ENCODE assay signal across 9 mouse cellular contexts in genomic region chr15:94404071-94404545, GRCm38 (mm10).
DNase-seq lines count a peak whose midpoint lies in the region; ATAC-seq and TF ChIP-seq lines count a peak whose summit lies in the region.
"Had no signal": no experiment of that assay in that cellular context is flagged by ENCODE, and none has a peak within 500 bp of the region (broad histone marks: within the 10 kb centered on the region; RNA-seq: fewer than 3 reads in every experiment).

No protein-coding gene starts in this region.

- peak; percentile 8 for DNase-seq in c-Kit-positive CD71-positive TER-119-positive erythroid progenitor cells, embryonic 14.5 days (ENCODE audit: low spot score)
- DNase-seq in kidney, postnatal 25 days = peak; percentile 60 to 74
- peak; percentile 66 for DNase-seq in ovary, postnatal 10 days (ENCODE audit: low spot score)
- DNase-seq in thymus, postnatal 10 days (ENCODE audit: low spot score in 2 of 2) = peak; percentile 48 to 78

- peak overlapping the region; percentile 97 for H3K4me2 ChIP-seq in forebrain, embryonic 13.5 days
- peak overlapping the region; percentile 100 for H3K4me2 ChIP-seq in heart, embryonic 16.5 days (ENCODE audit: low read depth, low read length)
- H3K4me2 ChIP-seq in liver, embryonic 12.5 days = peak overlapping the region; percentile 78

- peak overlapping the region; percentile 86 for H3K4me3 ChIP-seq in E14TG2a.4 (replicated peaks; ENCODE audit: low read length)
- peak overlapping the region; percentile 71 for H3K4me3 ChIP-seq in forebrain, embryonic 13.5 days
- peak overlapping the region; percentile 75 for H3K4me3 ChIP-seq in heart, embryonic 16.5 days (ENCODE audit: low read length)
- peak overlapping the region; percentile 60 for H3K4me3 ChIP-seq in liver, embryonic 12.5 days

- H3K36me3 ChIP-seq in E14TG2a.4 (ENCODE audit: insufficient read depth, low read length) = no peaks in the 10 kb centered on the region
- H3K36me3 ChIP-seq in forebrain, embryonic 13.5 days (ENCODE audit: poor library complexity, severe bottlenecking) = no peaks in the 10 kb centered on the region
- no peaks in the 10 kb centered on the region for H3K36me3 ChIP-seq in heart, embryonic 16.5 days (ENCODE audit: control insufficient read depth, insufficient read depth)
- no peaks in the 10 kb centered on the region for H3K36me3 ChIP-seq in liver, embryonic 12.5 days

- under 1% methylated on average over 64 of the region's 65 CpGs for WGBS in forebrain, embryonic 13.5 days
- WGBS in heart, embryonic 16.5 days = under 1% methylated on average over 62 of the region's 65 CpGs
- 3% methylated on average over 62 of the region's 65 CpGs for whole genome bisulfite sequencing in liver, embryonic 12.5 days (ENCODE audit: insufficient replicate concordance)

- H3K9me3 ChIP-seq in E14TG2a.4 (ENCODE audit: low read length) = no peaks in the 10 kb centered on the region
- no peaks in the 10 kb centered on the region for H3K9me3 ChIP-seq in forebrain, embryonic 13.5 days (replicated peaks)
- no peaks in the 10 kb centered on the region for H3K9me3 ChIP-seq in heart, embryonic 16.5 days (replicated peaks; ENCODE audit: control insufficient read depth, low read length)
- no peaks in the 10 kb centered on the region for H3K9me3 ChIP-seq in liver, embryonic 12.5 days (replicated peaks)

- TF ChIP-seq CTCF in E14TG2a.4 (conservative IDR thresholded peaks at IDR 0.05; ENCODE audit: low read length) = no peak

- H3K27ac ChIP-seq in forebrain, embryonic 13.5 days = no peak overlapping the region
- H3K27ac ChIP-seq in heart, embryonic 16.5 days (ENCODE audit: low read length) = no peak overlapping the region
- no peak overlapping the region for H3K27ac ChIP-seq in liver, embryonic 12.5 days

- peak; percentile 96 for ATAC-seq in forebrain, embryonic 13.5 days
- peak; percentile 98 for ATAC-seq in heart, embryonic 16.5 days (replicated peaks; ENCODE audit: extremely low read depth, insufficient read depth, low FRiP score)
- peak; percentile 85 for ATAC-seq in liver, embryonic 12.5 days

- peaks cover 49% of the 10 kb centered on the region for H3K27me3 ChIP-seq in E14TG2a.4 (ENCODE audit: insufficient read depth, low read length)
- peaks cover 12% of the 10 kb centered on the region for H3K27me3 ChIP-seq in forebrain, embryonic 13.5 days
- H3K27me3 ChIP-seq in heart, embryonic 16.5 days (ENCODE audit: control insufficient read depth, insufficient read depth, low read length) = peaks cover 39% of the 10 kb centered on the region
- H3K27me3 ChIP-seq in liver, embryonic 12.5 days (replicated peaks) = peaks cover 52% of the 10 kb centered on the region
- H3K27me3 ChIP-seq: CH12.LX had no signal

- H3K4me1 ChIP-seq in E14TG2a.4 (replicated peaks; ENCODE audit: low read depth, low read length) = peaks cover 17% of the 10 kb centered on the region
- H3K4me1 ChIP-seq in forebrain, embryonic 13.5 days = peaks cover 21% of the 10 kb centered on the region; the same call in 1 of the 2 replicates
- peaks cover 10% of the 10 kb centered on the region for H3K4me1 ChIP-seq in heart, embryonic 16.5 days (ENCODE audit: control insufficient read depth, insufficient read depth, low read length)
- H3K4me1 ChIP-seq in liver, embryonic 12.5 days = peaks cover 4% of the 10 kb centered on the region

- peak overlapping the region; percentile 83 for H3K9ac ChIP-seq in forebrain, embryonic 13.5 days
- peak overlapping the region; percentile 78 for H3K9ac ChIP-seq in heart, embryonic 16.5 days (ENCODE audit: low read length)
- H3K9ac ChIP-seq in liver, embryonic 12.5 days = peak overlapping the region; percentile 46

Comparison
In these comparisons a context has a peak if more than half of its experiments do, and no peak if none do; other contexts are left out.
1. DNase-seq: peak in every context shown above with its lines; median percentile 67 in kidney, postnatal 25 days; 66 in ovary, postnatal 10 days; 63 in thymus, postnatal 10 days; 8 in c-Kit-positive CD71-positive TER-119-positive erythroid progenitor cells, embryonic 14.5 days.